Mouse (Mus musculus) hindbrain, embryonic 16.5 days (tissue): ENCODE measurements around the gene Fkbp14. TPM values are rescaled to one million over a fixed set of nuclear protein-coding genes. Genes with fewer than 3 reads are reported as not detected.

Experiments
- ATAC-seq: fragments of 200-750 bp; cut with Nextera tagmentation; 2 replicates; pipeline ENCODE4 v1.8.0; 2017; ENCODE audit warnings: moderate TSS enrichment, moderate library complexity
- H3K27ac ChIP-seq: fragments of 300-500 bp; sonication (generic); 2 replicates; pipeline ENCODE4 v1.5.1; 2014; ENCODE audit warnings: low read depth, mild to moderate bottlenecking, control low read depth, low read length, moderate library complexity
- H3K27me3 ChIP-seq: fragments of 300-500 bp; sonication (generic); replicated peaks from 2 replicates; pipeline ENCODE4 v1.6.1; 2014; ENCODE audit warnings: low read length; ENCODE audit not compliant: control insufficient read depth, insufficient read depth
- H3K36me3 ChIP-seq: fragments of 300-500 bp; sonication (generic); 2 replicates; pipeline ENCODE4 v1.6.1; 2014; ENCODE audit warnings: mild to moderate bottlenecking, low read length, moderate library complexity, mixed read lengths; ENCODE audit not compliant: control insufficient read depth, insufficient read depth
- H3K4me1 ChIP-seq: fragments of 300-500 bp; sonication (generic); 2 replicates; pipeline ENCODE4 v1.6.1; 2014; ENCODE audit warnings: low read depth, low read length; ENCODE audit not compliant: control insufficient read depth, insufficient read depth
- H3K4me2 ChIP-seq: fragments of 300-500 bp; sonication (generic); 2 replicates; pipeline ENCODE4 v1.6.1; 2014; ENCODE audit warnings: mild to moderate bottlenecking, low read length, control low read depth, moderate library complexity
- H3K4me3 ChIP-seq: fragments of 300-500 bp; sonication (generic); 2 replicates; pipeline ENCODE4 v1.5.1; 2014; ENCODE audit warnings: mild to moderate bottlenecking, low read length, control low read depth, moderate library complexity
- H3K9ac ChIP-seq: fragments of 300-500 bp; sonication (generic); 2 replicates; pipeline ENCODE4 v1.6.1; 2014; ENCODE audit warnings: low read depth, mild to moderate bottlenecking, control low read depth, low read length, moderate library complexity
- H3K9me3 ChIP-seq: fragments of 300-500 bp; sonication (generic); 2 replicates; pipeline ENCODE4 v1.6.1; 2014; ENCODE audit warnings: mild to moderate bottlenecking, low read length, moderate library complexity; ENCODE audit not compliant: control insufficient read depth
- WGBS: fragments of 180-500 bp; shearing (Covaris S2); extraction: QIAGEN DNeasy Blood & Tissue Kit; methylation state at CpG from one replicate; pipeline ENCODE4 v1.1.7; 2014; 5-methylcytosine and 5-hydroxymethylcytosine counted together
- polyA plus RNA-seq: library from polyadenylated mRNA; unstranded; fragments of >200 nt; fragmentation: Nextera tagmentation; extraction: Ambion mirVana; gene quantifications from 2 replicates; pipeline ENCODE4 v1.2.1, GENCODE M21; 2015

The Fkbp14 gene
- polyA plus RNA-seq, 1 experiment from 2014 or later = 8.0 TPM

DNA sequence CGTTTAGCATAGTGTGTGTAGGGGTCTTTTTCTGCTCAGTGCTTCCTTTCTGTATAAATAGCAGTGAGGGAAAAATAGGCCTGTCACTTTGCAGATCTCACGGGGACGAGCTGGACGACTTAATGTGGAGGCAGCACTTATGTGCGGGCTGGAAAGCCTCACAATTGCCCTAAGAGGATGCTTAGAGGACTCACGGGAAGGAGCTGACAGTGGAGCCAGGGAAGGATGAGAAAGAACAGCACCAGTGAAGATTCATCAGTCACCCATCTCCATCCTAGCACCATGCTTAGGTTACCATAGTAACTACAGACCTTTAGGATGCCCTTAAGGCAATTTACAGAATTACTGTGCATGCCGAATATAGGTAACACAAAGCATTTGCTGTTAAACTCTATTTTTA lies 27.3 kb downstream of the Fkbp14 start:
- Histone ChIP-seq H3K9ac (peak overlapping the region; percentile 38; the same call in 1 of the 2 replicates), H3K4me1 (peaks cover 7% of the 10 kb centered on the region), H3K4me2 (peak overlapping the region; percentile 11)

DNA sequence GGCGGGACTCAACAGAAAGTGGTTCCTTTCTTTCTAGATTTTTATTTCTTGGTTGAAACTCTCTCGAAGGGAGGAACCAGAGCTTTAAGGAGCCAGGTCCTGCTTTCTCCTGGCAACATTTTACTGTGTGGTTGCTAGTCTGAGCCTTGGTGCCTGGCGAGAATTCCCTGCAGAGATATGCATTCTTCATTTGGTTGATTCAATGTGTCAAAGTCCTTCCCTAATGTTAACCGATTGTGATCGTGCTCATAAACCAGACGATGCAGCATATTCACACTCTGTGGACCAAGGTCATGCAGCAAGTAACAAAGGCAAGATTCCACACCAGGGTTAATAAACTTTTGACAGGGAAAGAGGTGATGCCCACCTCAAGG lies 30.6 kb downstream of the Fkbp14 start:
- H3K4me1 ChIP-seq = peaks cover 23% of the 10 kb centered on the region
- no peaks in the 10 kb centered on the region for H3K36me3 ChIP-seq
- no peak for ATAC-seq
- H3K27me3 ChIP-seq = no peaks in the 10 kb centered on the region
- H3K4me3 ChIP-seq = peak overlapping the region; percentile 63
- no peaks in the 10 kb centered on the region for H3K9me3 ChIP-seq
- WGBS = 3% methylated on average over 6 of the region's 6 CpGs
- peak overlapping the region; percentile 96 for H3K27ac ChIP-seq
- peak overlapping the region; percentile 86 for H3K4me2 ChIP-seq
- H3K9ac ChIP-seq = peak overlapping the region; percentile 90

More for the DNA sequence above, 27.3 kb downstream of the Fkbp14 start:
- 20% methylated on average over 7 of the region's 7 CpGs for WGBS
- H3K36me3 ChIP-seq = no peaks in the 10 kb centered on the region
- no peak overlapping the region for H3K4me3 ChIP-seq
- no peaks in the 10 kb centered on the region for H3K27me3 ChIP-seq
- ATAC-seq = no peak; the same call in 1 of the 2 replicates
- H3K27ac ChIP-seq = 0 out of 2 replicates have a peak overlapping the region, but pooled peaks have one; percentile 4
- no peaks in the 10 kb centered on the region for H3K9me3 ChIP-seq

DNA sequence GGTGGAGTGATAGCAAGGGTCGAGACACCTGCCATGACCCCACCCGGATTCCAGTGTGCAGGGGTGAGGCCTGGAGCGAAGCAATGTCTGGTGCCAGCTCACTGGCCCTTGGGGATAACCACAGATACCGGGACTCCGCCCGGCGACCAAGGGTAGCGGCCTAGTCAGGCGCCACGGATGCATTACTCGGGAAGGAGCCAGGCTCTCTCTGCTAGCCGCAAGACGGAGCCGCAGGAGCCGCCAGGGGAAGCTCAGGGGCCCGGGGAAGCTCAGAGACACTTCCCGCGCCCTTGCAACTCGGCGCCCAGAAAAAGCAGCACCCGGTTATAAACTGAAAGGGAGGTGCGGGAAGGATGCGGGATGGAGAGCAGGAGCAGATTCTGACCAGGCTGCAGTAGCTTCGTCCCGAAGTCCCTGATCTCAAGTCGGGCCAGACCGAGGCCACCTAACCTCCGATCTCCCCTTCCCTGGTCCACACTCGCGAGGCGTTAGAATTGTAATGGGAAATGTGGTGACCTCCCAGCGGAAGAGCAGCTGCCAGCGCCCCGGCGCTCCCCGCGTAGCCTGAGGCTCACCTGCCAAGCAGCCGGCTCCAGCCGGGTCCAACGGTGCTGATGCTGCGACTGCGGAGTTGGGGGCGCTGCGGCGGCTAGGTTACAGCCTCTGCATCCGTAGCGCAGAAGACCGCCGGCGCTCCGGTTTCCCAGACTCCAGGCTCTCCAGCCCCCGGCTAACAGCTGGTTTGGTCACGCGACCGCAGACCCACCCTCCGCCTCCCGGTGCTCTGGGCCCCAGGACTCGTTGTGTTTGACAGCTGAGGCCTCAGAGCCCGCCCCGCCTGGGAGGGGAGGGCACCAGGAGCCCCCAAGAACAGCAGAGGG lies 31.2 kb downstream of the Fkbp14 start, which contains the start of gene Scrn1:
Gene Scrn1 (minus strand): TSS at position 825 of the 881 bp plus-strand sequence.
- no peaks in the 10 kb centered on the region for H3K27me3 ChIP-seq
- peak within 1 kb of the TSS; percentile 90 for H3K9ac ChIP-seq
- H3K4me1 ChIP-seq = peaks cover 23% of the 10 kb centered on the region
- H3K36me3 ChIP-seq = no peaks in the 10 kb centered on the region
- WGBS = under 1% methylated on average over 57 of the region's 60 CpGs
- H3K4me2 ChIP-seq = peak within 1 kb of the TSS; percentile 86
- H3K4me3 ChIP-seq = peak within 1 kb of the TSS; percentile 63
- peak; percentile 87 for ATAC-seq
- H3K9me3 ChIP-seq = no peaks in the 10 kb centered on the region
- H3K27ac ChIP-seq = peak within 1 kb of the TSS; percentile 96

DNA sequence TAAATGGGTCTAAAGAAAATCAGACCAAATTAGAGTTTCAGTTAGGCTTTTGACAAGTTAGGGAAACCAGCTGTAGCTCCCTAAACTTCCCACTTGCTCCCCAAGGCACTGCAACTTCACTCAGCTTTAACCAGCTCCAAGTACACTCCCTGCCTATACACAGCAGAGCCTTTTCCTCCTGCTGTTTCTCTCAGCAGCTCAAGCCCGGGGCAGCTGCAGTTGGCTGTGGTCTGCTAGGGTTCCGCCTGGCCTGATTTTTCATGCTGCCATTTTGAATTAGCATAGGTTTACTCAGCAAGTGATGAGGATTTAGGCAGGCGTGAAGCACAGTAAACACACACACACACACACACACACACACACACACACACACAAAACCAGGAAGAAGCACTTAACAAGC lies 32.1 kb downstream of the Fkbp14 start:
- peak overlapping the region; percentile 63 for H3K4me3 ChIP-seq
- H3K27me3 ChIP-seq = no peaks in the 10 kb centered on the region
- no peaks in the 10 kb centered on the region for H3K36me3 ChIP-seq
- WGBS = 13% methylated on average over 3 of the region's 3 CpGs
- peak; percentile 64 for ATAC-seq
- peak overlapping the region; percentile 81 for H3K27ac ChIP-seq
- H3K4me1 ChIP-seq = peaks cover 23% of the 10 kb centered on the region
- peak overlapping the region; percentile 56 for H3K9ac ChIP-seq
- no peaks in the 10 kb centered on the region for H3K9me3 ChIP-seq
- peak overlapping the region; percentile 86 for H3K4me2 ChIP-seq

DNA sequence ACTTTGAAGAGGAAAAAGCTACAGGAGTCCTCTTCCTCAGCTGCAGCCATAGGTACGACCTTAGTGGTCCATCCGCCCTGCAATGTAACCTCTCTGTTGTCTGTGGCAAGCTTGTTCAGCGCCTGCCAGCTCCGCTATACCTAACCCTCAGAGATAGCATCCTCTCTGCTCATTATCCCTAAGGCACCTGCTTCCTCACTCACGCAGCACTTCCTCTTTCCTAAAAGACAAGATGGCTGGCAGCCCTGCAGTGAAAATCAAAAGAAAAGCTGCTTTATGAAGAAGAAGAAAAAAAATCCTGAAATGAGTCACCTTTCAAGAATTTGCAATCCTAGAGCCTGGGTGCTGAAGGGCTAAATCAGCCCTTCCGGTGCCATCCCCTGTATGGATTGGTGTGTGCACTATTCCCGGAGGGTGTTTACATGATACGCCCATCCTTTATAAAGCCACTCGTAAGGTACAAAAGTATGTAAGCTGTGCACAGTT lies 32.6 kb downstream of the Fkbp14 start:
- Histone ChIP-seq H3K27ac (peak overlapping the region; percentile 81), H3K4me2 (peak overlapping the region; percentile 86), H3K4me3 (peak overlapping the region; percentile 63), H3K36me3 (no peaks in the 10 kb centered on the region), H3K4me1 (peaks cover 19% of the 10 kb centered on the region), H3K9ac (peak overlapping the region; percentile 56), H3K9me3 (no peaks in the 10 kb centered on the region), H3K27me3 (no peaks in the 10 kb centered on the region)
- ATAC-seq = 0 out of 2 replicates have a peak, but pooled peaks have one; percentile 29
- WGBS = 31% methylated on average over 9 of the region's 9 CpGs

DNA sequence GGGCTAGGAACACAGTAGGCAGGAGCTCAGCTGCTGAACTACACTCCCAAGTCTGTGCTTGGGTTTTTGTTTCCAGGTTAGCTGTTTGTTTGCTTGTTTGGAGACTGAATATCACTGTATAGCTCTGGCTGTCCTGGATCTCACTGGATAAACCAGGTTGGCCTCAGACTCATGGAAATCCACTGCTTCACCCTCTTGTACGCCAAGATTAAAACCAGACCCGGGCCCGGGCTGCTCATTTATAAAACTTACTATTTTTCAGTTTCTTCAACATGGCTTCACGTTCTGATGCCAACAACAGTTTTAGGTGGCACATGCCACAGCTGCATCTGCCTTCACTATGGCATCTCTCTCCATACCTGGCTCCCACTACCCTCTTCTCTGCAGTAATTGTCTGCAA lies 33.5 kb downstream of the Fkbp14 start:
- Histone ChIP-seq H3K4me1 (peaks cover 19% of the 10 kb centered on the region), H3K36me3 (no peaks in the 10 kb centered on the region), H3K9ac (peak overlapping the region; percentile 56; the same call in 1 of the 2 replicates), H3K27ac (no peak overlapping the region), H3K27me3 (no peaks in the 10 kb centered on the region), H3K4me2 (peak overlapping the region; percentile 86), H3K9me3 (no peaks in the 10 kb centered on the region), H3K4me3 (peak overlapping the region; percentile 63)
- 78% methylated on average over 4 of the region's 4 CpGs for WGBS
- no peak for ATAC-seq

DNA sequence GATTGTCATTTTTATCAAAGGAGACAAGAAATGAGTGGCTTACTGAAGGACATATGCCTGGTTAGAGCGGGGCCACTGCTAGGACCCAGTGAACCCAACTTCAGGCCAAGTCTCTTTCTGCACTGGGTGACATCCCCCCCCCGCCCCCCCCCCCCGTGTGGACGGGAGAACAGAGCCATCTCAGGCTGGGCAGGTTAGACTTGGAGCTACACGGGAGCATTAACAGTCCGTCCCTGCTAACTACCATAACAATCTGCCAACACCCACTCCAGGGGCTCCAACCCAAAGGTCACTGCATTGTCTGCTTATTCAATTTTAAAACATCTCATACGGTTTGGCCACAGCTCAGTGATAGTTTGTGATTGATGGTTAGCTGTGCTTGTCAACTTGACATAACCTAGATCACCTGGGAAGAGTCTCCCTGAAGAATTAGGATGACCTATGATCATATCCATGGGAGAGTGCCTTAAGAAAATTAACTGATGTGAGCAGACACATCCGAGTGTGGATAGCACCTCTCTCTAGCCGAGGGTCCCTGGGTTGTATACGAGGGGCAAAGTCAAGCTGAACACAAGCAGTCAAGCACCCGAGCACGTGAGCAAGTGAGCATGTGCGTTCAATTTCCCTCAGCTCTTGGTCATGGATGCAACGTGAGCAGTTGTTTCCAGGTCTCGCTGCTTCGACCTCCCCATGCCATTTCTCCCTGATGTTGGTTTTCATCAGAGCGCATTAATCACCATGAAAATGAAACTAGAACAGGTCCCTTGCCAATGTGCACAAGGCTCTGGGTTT lies 34.9 kb downstream of the Fkbp14 start:
- H3K4me1 ChIP-seq = peaks cover 19% of the 10 kb centered on the region

DNA sequence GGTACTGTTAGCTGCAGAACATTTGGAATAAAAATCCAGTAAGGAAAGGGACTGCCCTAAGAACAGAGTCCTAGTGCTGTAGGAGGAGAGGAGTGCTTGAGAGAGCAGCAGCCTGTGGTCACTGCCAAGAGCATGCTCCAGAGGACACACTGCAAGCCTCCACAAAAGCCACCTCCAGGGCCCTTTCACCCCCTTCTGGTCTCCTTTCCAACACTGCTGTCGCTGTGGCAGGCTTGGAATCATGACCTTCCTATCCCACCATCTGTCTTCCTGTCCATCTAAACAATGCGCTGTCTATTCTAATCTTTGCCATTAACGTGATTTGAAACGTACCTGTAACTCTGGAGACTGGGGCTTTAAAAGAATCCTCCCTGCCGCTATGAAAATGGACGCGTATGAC lies 38.6 kb downstream of the Fkbp14 start:
- no peak overlapping the region for H3K27ac ChIP-seq
- H3K36me3 ChIP-seq = no peaks in the 10 kb centered on the region
- H3K4me3 ChIP-seq = no peak overlapping the region
- WGBS = 51% methylated on average over 7 of the region's 7 CpGs
- ATAC-seq = no peak
- H3K27me3 ChIP-seq = no peaks in the 10 kb centered on the region
- no peak overlapping the region for H3K4me2 ChIP-seq
- no peak overlapping the region for H3K9ac ChIP-seq
- H3K9me3 ChIP-seq = no peaks in the 10 kb centered on the region
- H3K4me1 ChIP-seq = peaks cover 27% of the 10 kb centered on the region

More for the DNA sequence above, 34.9 kb downstream of the Fkbp14 start:
- Histone ChIP-seq H3K4me2 (peak overlapping the region; percentile 19), H3K9me3 (no peaks in the 10 kb centered on the region), H3K27ac (no peak overlapping the region), H3K9ac (no peak overlapping the region), H3K4me3 (no peak overlapping the region), H3K27me3 (no peaks in the 10 kb centered on the region), H3K36me3 (no peaks in the 10 kb centered on the region)
- WGBS = 58% methylated on average over 17 of the region's 17 CpGs
- ATAC-seq = no peak

DNA sequence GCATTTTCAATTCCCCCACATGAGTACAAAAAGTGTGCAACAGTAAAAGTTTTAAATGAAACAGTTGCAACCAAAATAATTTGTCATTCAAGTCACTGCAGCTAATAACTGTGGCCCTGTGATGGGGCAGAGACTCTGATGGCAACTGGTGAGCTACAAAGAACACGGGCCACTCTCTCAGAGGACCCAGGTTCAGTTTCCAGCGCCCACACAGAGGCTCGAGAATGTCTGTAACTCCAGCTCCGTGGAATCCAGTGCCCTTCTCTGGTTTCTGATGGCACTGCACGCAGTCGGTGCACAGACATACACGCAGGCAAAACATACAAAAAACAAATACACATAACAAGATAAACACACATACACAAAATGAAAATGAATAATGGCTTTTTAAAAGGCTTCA lies 39.4 kb downstream of the Fkbp14 start:
- ATAC-seq = no peak
- H3K9me3 ChIP-seq = no peaks in the 10 kb centered on the region
- 92% methylated on average over 7 of the region's 7 CpGs for WGBS
- no peak overlapping the region for H3K9ac ChIP-seq
- peaks cover 30% of the 10 kb centered on the region for H3K4me1 ChIP-seq
- no peaks in the 10 kb centered on the region for H3K36me3 ChIP-seq
- no peak overlapping the region for H3K4me2 ChIP-seq
- no peak overlapping the region for H3K27ac ChIP-seq
- H3K27me3 ChIP-seq = no peaks in the 10 kb centered on the region
- no peak overlapping the region for H3K4me3 ChIP-seq
